Mouse (Mus musculus) kidney, adult 2 months (tissue): ENCODE measurements around the gene Mtch1.

Experiments used
- CTCF ChIP-seq: fragments of 200-500 bp; conservative IDR thresholded peaks from 2 replicates; pipeline ENCODE4 v1.5.1; 2011; ENCODE audit warnings: low read depth, mild to moderate bottlenecking, control low read depth, low read length, moderate library complexity, mixed read lengths; ENCODE audit not compliant: insufficient read depth, insufficient read length
- POLR2A ChIP-seq: fragments of 200-500 bp; IDR thresholded peaks from one replicate; pipeline ENCODE4 v1.6.1; 2011; ENCODE audit warnings: low read depth, low read length, control low read depth

DNA sequence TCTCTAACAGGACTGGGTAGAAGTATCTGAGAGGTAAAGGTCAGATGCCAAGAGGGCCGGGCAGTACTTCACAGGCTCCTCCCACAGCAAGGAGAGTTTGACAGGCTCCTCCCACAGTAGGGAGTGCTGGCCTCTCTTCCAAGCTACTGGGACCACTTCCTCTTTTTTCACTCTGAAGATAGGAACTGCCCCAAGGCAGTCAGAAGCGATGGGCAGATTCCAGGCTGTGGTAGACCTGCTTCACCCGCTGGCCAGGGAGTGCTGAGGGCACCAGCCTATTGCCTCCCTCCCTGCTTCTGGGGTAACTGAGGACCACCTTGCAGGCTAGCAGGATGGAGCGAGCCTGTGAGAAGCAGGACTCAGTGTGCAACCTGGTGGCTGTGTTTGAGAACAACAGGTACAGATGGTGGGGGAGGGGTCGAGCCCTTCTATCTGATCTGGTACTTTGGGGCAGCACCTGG lies 13.1 kb upstream of the Mtch1 start, which contains the start of gene Fgd2:
- TF ChIP-seq CTCF (no peak; the same call in 1 of the 2 replicates), POLR2A (no peak)
